Mouse (Mus musculus) lung, postnatal 25 days (tissue): ENCODE data around the gene Kctd11.
"Not testable (repeated sequence)": the region's sequence is repeated elsewhere in the genome, so short reads cannot be mapped to it uniquely, and the experiment has no call there.

Experiments
- DNase-seq: peaks from one replicate; pipeline ENCODE4 v3.0.0; 2022; ENCODE audit warnings: low spot score

The Kctd11 gene

GRCm38 (mm10) chr11:69881787-69882670, 823 bp upstream of the Kctd11 start:
- no peak for DNase-seq

- peak; percentile 83 for DNase-seq
Measured at GRCm38 (mm10) chr11:69880506-69880852, 727 bp downstream of the Kctd11 start.

- DNase-seq = no peak
Measured at GRCm38 (mm10) chr11:69879711-69880110, 1.5 kb downstream of the Kctd11 start.

- no peak for DNase-seq
Measured at GRCm38 (mm10) chr11:69878952-69879351, 2.3 kb downstream of the Kctd11 start.

GRCm38 (mm10) chr11:69878399-69878798, 2.8 kb downstream of the Kctd11 start:
- no peak for DNase-seq

GRCm38 (mm10) chr11:69877878-69878277, 3.3 kb downstream of the Kctd11 start, which contains the start of gene Tmem95:
Tmem95 (minus strand) TSS chr11:69878018.
- DNase-seq = no peak

GRCm38 (mm10) chr11:69876867-69877266, 4.3 kb downstream of the Kctd11 start:
- DNase-seq = peak; percentile 92

GRCm38 (mm10) chr11:69876186-69876585, 5.0 kb downstream of the Kctd11 start:
- peak; percentile 87 for DNase-seq

GRCm38 (mm10) chr11:69872451-69872850, 8.8 kb downstream of the Kctd11 start:
- DNase-seq = no peak

- no peak for DNase-seq
Measured at GRCm38 (mm10) chr11:69871822-69872221, 9.4 kb downstream of the Kctd11 start.

GRCm38 (mm10) chr11:69870289-69871069, 10.7 kb downstream of the Kctd11 start:
- no peak for DNase-seq

- DNase-seq = no peak
Measured at GRCm38 (mm10) chr11:69867335-69867734, 13.9 kb downstream of the Kctd11 start.

GRCm38 (mm10) chr11:69865561-69865960, 15.6 kb downstream of the Kctd11 start:
- no peak for DNase-seq

GRCm38 (mm10) chr11:69864138-69864860, 16.9 kb downstream of the Kctd11 start:
- DNase-seq = no peak

- not testable (repeated sequence) for DNase-seq
Measured at GRCm38 (mm10) chr11:69863729-69864128, 17.5 kb downstream of the Kctd11 start.

GRCm38 (mm10) chr11:69858113-69858998, 22.9 kb downstream of the Kctd11 start, which contains the start of gene Tnk1:
Tnk1 (minus strand) TSS chr11:69858730.
- peak; percentile 73 for DNase-seq

- DNase-seq = no peak
Measured at GRCm38 (mm10) chr11:69855347-69855746, 25.9 kb downstream of the Kctd11 start.

- no peak for DNase-seq
Measured at GRCm38 (mm10) chr11:69854680-69855079, 26.5 kb downstream of the Kctd11 start.

- no peak for DNase-seq
Measured at GRCm38 (mm10) chr11:69853994-69854393, 27.2 kb downstream of the Kctd11 start.

GRCm38 (mm10) chr11:69850754-69851153, 30.5 kb downstream of the Kctd11 start:
- no peak for DNase-seq

- DNase-seq = no peak
Measured at GRCm38 (mm10) chr11:69849884-69850283, 31.3 kb downstream of the Kctd11 start.
